Mouse (Mus musculus): Measurements from ENCODE around the gene Men1.
A peak's percentile ranks its signal among the peaks of the same experiment; 100 is the strongest.

Men1 gene

GRCm38 (mm10) chr19:6370175-6370574, 35.4 kb downstream of the Men1 start:
- no peak for DNase-seq (ENCODE audit: low spot score)

- DNase-seq (ENCODE audit: low spot score), result no peak
Measured at GRCm38 (mm10) chr19:6372433-6372832, 37.7 kb downstream of the Men1 start.

- peak; percentile 82 for DNase-seq (ENCODE audit: low spot score)
Measured at GRCm38 (mm10) chr19:6373539-6374400, 39.0 kb downstream of the Men1 start.

- DNase-seq (ENCODE audit: low spot score), result no peak
Measured at GRCm38 (mm10) chr19:6374571-6374970, 39.8 kb downstream of the Men1 start.

GRCm38 (mm10) chr19:6375423-6376254, 40.9 kb downstream of the Men1 start:
- no peak for DNase-seq (ENCODE audit: low spot score)

GRCm38 (mm10) chr19:6376255-6376564, 41.4 kb downstream of the Men1 start:
- peak; percentile 58 for DNase-seq (ENCODE audit: low spot score)

GRCm38 (mm10) chr19:6376643-6377042, 41.9 kb downstream of the Men1 start:
- DNase-seq (ENCODE audit: low spot score), result no peak

GRCm38 (mm10) chr19:6377327-6378040, 42.7 kb downstream of the Men1 start:
- DNase-seq (ENCODE audit: low spot score), result no peak

GRCm38 (mm10) chr19:6380411-6381166, 45.8 kb downstream of the Men1 start:
- no peak for DNase-seq (ENCODE audit: low spot score)

- no peak for DNase-seq (ENCODE audit: low spot score)
Measured at GRCm38 (mm10) chr19:6381238-6381637, 46.5 kb downstream of the Men1 start.

- DNase-seq (ENCODE audit: low spot score), result no peak
Measured at GRCm38 (mm10) chr19:6382323-6382924, 47.6 kb downstream of the Men1 start.

GRCm38 (mm10) chr19:6383470-6383869, 48.7 kb downstream of the Men1 start:
- DNase-seq (ENCODE audit: low spot score), result no peak

GRCm38 (mm10) chr19:6384128-6384527, 49.3 kb downstream of the Men1 start, which contains the start of gene Pygm:
Gene Pygm, plus strand, starts transcription at chr19:6384399.
- peak; percentile 54 for DNase-seq (ENCODE audit: low spot score)

GRCm38 (mm10) chr19:6384954-6385353, 50.2 kb downstream of the Men1 start:
- DNase-seq (ENCODE audit: low spot score), result no peak

- no peak for DNase-seq (ENCODE audit: low spot score)
Measured at GRCm38 (mm10) chr19:6385419-6385818, 50.6 kb downstream of the Men1 start.

GRCm38 (mm10) chr19:6385821-6386220, 51.0 kb downstream of the Men1 start:
- DNase-seq (ENCODE audit: low spot score), result no peak

- no peak for DNase-seq (ENCODE audit: low spot score)
Measured at GRCm38 (mm10) chr19:6386234-6386633, 51.5 kb downstream of the Men1 start.

GRCm38 (mm10) chr19:6388006-6388405, 53.2 kb downstream of the Men1 start:
- DNase-seq (ENCODE audit: low spot score), result no peak

- no peak for DNase-seq (ENCODE audit: low spot score)
Measured at GRCm38 (mm10) chr19:6389803-6390202, 55.0 kb downstream of the Men1 start.

- DNase-seq (ENCODE audit: low spot score), result no peak
Measured at GRCm38 (mm10) chr19:6390251-6390650, 55.5 kb downstream of the Men1 start.

Measured in urinary bladder, postnatal 25 days (tissue).